Mouse (Mus musculus): ENCODE measurements around the gene Yap1. TPM values are rescaled to one million over a fixed set of nuclear protein-coding genes. Genes with fewer than 3 reads are reported as not detected.
A peak's percentile ranks its signal among the peaks of the same experiment; 100 is the strongest.

Yap1 gene
- polyA plus RNA-seq (2014; fragmentation: Nextera tagmentation; extraction: Ambion mirVana) = 11.8 and 12.4 TPM in 2 replicates

GRCm38 (mm10) chr9:8004370-8004991 lies at the start of gene Yap1:
Yap1 (minus strand) TSS chr9:8004596.
- Histone ChIP-seq H3K27me3 (replicated peaks; ENCODE audit: control insufficient read depth, insufficient read depth, low read length) (peaks cover 48% of the 10 kb centered on the region), H3K27ac (ENCODE audit: low read depth, low read length) (peak within 1 kb of the TSS; percentile 77), H3K36me3 (ENCODE audit: control insufficient read depth, insufficient read depth, low read length) (0 out of 2 replicates have a peak, but pooled peaks cover 3% of the 10 kb centered on the region), H3K4me3 (ENCODE audit: low read depth, low read length) (peak within 1 kb of the TSS; percentile 62), H3K9me3 (ENCODE audit: control insufficient read depth, low read length) (no peaks in the 10 kb centered on the region), H3K4me1 (replicated peaks; ENCODE audit: control insufficient read depth, insufficient read depth, low read length) (no peaks in the 10 kb centered on the region), H3K9ac (ENCODE audit: low read depth, low read length) (peak within 1 kb of the TSS; percentile 72), H3K4me2 (peak within 1 kb of the TSS; percentile 58)
- WGBS = under 1% methylated on average over 72 of the region's 79 CpGs
- peak; percentile 75 for DNase-seq (ENCODE audit: low spot score)
- ATAC-seq (replicated peaks; ENCODE audit: low FRiP score) = peak; percentile 70

GRCm38 (mm10) chr9:8043044-8043387 lies 38.6 kb upstream of the Yap1 start:
- Histone ChIP-seq H3K36me3 (ENCODE audit: control insufficient read depth, insufficient read depth, low read length) (no peaks in the 10 kb centered on the region), H3K4me2 (peak overlapping the region; percentile 77), H3K9ac (ENCODE audit: low read depth, low read length) (no peak overlapping the region; the same call in 1 of the 2 replicates), H3K4me3 (ENCODE audit: low read depth, low read length) (peak overlapping the region; percentile 76), H3K4me1 (replicated peaks; ENCODE audit: control insufficient read depth, insufficient read depth, low read length) (0 out of 2 replicates have a peak, but pooled peaks cover 3% of the 10 kb centered on the region), H3K9me3 (ENCODE audit: control insufficient read depth, low read length) (no peaks in the 10 kb centered on the region), H3K27me3 (replicated peaks; ENCODE audit: control insufficient read depth, insufficient read depth, low read length) (no peaks in the 10 kb centered on the region), H3K27ac (ENCODE audit: low read depth, low read length) (no peak overlapping the region)
- ATAC-seq (replicated peaks; ENCODE audit: low FRiP score) (peak; percentile 27), DNase-seq (ENCODE audit: low spot score) (no peak)
- 26% methylated on average over 5 of the region's 5 CpGs for WGBS

GRCm38 (mm10) chr9:8042338-8043043 lies 38.1 kb upstream of the Yap1 start, which contains the start of gene Cfap300:
Cfap300 (minus strand) TSS chr9:8042823.
- DNase-seq (ENCODE audit: low spot score) (peak; percentile 92), ATAC-seq (replicated peaks; ENCODE audit: low FRiP score) (peak; percentile 97)
- no peaks in the 10 kb centered on the region for H3K9me3 ChIP-seq (ENCODE audit: control insufficient read depth, low read length)
- H3K4me2 ChIP-seq = peak within 1 kb of the TSS; percentile 77
- H3K4me1 ChIP-seq (replicated peaks; ENCODE audit: control insufficient read depth, insufficient read depth, low read length) = 0 out of 2 replicates have a peak, but pooled peaks cover 3% of the 10 kb centered on the region
- peak within 1 kb of the TSS; percentile 76 for H3K4me3 ChIP-seq (ENCODE audit: low read depth, low read length)
- H3K27ac ChIP-seq (ENCODE audit: low read depth, low read length) = no peak within 1 kb of the TSS
- H3K27me3 ChIP-seq (replicated peaks; ENCODE audit: control insufficient read depth, insufficient read depth, low read length) = no peaks in the 10 kb centered on the region
- no peaks in the 10 kb centered on the region for H3K36me3 ChIP-seq (ENCODE audit: control insufficient read depth, insufficient read depth, low read length)
- H3K9ac ChIP-seq (ENCODE audit: low read depth, low read length) = peak within 1 kb of the TSS; percentile 67
- WGBS = under 1% methylated on average over 39 of the region's 39 CpGs

DNA sequence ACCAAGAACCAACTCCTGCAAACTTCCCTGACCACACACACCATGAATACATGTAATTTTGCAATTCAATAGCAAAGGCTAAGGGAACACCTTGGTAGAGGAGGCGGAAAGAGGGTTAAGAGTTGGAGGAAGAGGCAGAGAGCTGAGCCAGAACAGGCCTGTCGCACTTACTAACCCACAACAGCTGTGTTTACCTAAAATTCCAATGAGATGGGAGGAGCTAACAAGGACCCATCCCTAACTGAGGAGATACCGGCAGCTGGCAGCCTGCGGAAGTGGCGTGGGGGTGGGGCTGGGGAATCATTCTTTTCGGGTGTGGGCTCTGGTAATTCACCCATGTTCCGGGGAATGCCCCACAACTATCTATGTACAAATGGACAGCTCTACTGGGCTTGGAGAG lies 31.1 kb upstream of the Yap1 start:
- H3K4me3 ChIP-seq (ENCODE audit: low read depth, low read length) = no peak overlapping the region
- H3K27me3 ChIP-seq (replicated peaks; ENCODE audit: control insufficient read depth, insufficient read depth, low read length) = no peaks in the 10 kb centered on the region
- H3K4me1 ChIP-seq (replicated peaks; ENCODE audit: control insufficient read depth, insufficient read depth, low read length) = no peaks in the 10 kb centered on the region
- no peak overlapping the region for H3K27ac ChIP-seq (ENCODE audit: low read depth, low read length)
- H3K9ac ChIP-seq (ENCODE audit: low read depth, low read length) = no peak overlapping the region
- DNase-seq (ENCODE audit: low spot score) (no peak), ATAC-seq (replicated peaks; ENCODE audit: low FRiP score) (peak; percentile 46; the same call in 1 of the 2 replicates)
- H3K9me3 ChIP-seq (ENCODE audit: control insufficient read depth, low read length) = no peaks in the 10 kb centered on the region
- H3K36me3 ChIP-seq (ENCODE audit: control insufficient read depth, insufficient read depth, low read length) = no peaks in the 10 kb centered on the region
- WGBS = 18% methylated on average over 7 of the region's 7 CpGs
- no peak overlapping the region for H3K4me2 ChIP-seq

DNA sequence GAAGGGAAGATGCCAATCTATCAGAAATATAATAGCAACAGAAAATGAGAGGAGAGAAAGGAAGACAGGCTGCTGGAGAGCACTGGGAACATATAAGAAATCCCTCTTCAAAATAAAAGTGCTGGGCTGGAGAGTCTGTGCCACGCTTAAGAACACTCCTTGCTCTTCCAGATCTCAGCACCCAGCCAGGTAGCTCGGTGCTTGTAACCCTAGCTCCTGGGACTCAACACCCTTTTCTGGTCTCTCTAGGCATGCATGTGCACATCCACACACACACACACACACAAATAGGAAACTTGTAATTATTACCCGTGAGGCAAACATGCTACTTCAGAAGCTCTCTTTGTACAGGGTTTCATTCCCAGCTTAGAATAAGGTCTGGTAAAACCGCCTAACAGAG lies 30.7 kb upstream of the Yap1 start:
- Histone ChIP-seq H3K9me3 (ENCODE audit: control insufficient read depth, low read length) (no peaks in the 10 kb centered on the region), H3K4me3 (ENCODE audit: low read depth, low read length) (no peak overlapping the region), H3K27ac (ENCODE audit: low read depth, low read length) (no peak overlapping the region), H3K36me3 (ENCODE audit: control insufficient read depth, insufficient read depth, low read length) (no peaks in the 10 kb centered on the region), H3K4me1 (replicated peaks; ENCODE audit: control insufficient read depth, insufficient read depth, low read length) (no peaks in the 10 kb centered on the region), H3K27me3 (replicated peaks; ENCODE audit: control insufficient read depth, insufficient read depth, low read length) (no peaks in the 10 kb centered on the region), H3K4me2 (no peak overlapping the region), H3K9ac (ENCODE audit: low read depth, low read length) (no peak overlapping the region)
- DNase-seq (ENCODE audit: low spot score) = no peak
- 43% methylated on average over 4 of the region's 4 CpGs for WGBS
- ATAC-seq (replicated peaks; ENCODE audit: low FRiP score) = no peak

DNA sequence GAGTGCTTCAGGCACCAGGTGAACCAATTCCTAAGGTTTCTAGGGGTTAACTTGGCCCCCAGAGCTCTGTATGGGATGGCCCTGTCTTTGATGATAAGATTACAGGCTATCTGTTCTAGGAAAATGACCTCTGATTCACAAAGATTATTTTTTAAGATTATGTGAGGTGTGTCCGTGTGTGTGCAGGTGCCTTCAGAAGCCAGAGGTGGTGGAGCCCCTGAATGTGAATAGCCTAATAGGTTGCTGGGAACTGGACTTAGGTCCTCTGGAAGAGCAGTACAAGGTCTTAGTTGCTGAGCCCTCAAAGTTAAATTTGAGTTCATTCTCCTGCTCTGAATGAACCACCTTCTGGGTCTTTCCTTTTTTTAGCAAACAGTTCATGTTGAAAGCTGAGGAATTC lies 29.7 kb upstream of the Yap1 start:
- WGBS = 51% methylated on average over 1 of the region's 1 CpGs
- no peak for DNase-seq (ENCODE audit: low spot score)
- H3K4me2 ChIP-seq = no peak overlapping the region
- ATAC-seq (replicated peaks; ENCODE audit: low FRiP score) = no peak
- no peaks in the 10 kb centered on the region for H3K4me1 ChIP-seq (replicated peaks; ENCODE audit: control insufficient read depth, insufficient read depth, low read length)
- H3K27ac ChIP-seq (ENCODE audit: low read depth, low read length) = no peak overlapping the region
- H3K9me3 ChIP-seq (ENCODE audit: control insufficient read depth, low read length) = no peaks in the 10 kb centered on the region
- H3K36me3 ChIP-seq (ENCODE audit: control insufficient read depth, insufficient read depth, low read length) = no peaks in the 10 kb centered on the region
- H3K9ac ChIP-seq (ENCODE audit: low read depth, low read length) = no peak overlapping the region
- H3K4me3 ChIP-seq (ENCODE audit: low read depth, low read length) = no peak overlapping the region
- no peaks in the 10 kb centered on the region for H3K27me3 ChIP-seq (replicated peaks; ENCODE audit: control insufficient read depth, insufficient read depth, low read length)

DNA sequence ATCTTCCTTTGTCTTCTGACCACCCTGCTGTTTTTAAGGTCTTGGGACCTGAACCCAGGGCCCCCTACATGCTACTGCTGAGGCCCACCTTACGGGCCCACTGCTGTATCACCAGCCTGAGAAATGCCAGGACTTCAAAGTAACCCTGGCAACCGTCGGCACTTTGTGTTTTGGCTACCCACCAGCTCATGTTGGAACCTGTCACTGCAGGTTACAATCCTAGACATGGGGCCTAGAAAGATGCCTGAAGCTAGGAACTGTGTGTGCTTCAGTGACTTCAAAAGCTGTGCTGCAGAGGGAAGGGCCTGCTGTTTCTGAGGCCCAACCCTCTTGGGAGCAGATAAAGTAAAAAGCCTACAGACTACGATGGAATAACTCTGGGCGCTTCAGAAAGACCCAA lies 28.5 kb upstream of the Yap1 start:
- ATAC-seq (replicated peaks; ENCODE audit: low FRiP score) = no peak
- H3K4me1 ChIP-seq (replicated peaks; ENCODE audit: control insufficient read depth, insufficient read depth, low read length) = no peaks in the 10 kb centered on the region

DNA sequence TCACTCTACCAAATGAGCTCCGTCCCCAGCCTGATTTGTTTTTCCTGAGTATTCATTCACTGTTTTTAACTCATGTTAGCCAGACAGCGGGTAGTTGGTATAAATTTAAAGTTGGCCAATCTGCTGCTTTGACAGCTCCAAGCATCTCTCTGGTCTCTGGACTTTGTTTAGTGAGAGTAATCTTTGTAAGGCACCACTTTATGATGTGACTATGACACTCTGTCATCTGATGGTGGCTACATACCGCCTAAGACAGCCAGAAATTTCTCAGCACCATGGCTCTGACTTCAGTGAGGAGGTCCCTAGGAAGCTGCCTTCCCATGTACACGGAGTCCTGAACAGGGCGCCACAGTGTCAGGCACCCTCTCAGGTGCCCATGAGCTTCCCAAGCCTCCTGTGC lies 14.2 kb upstream of the Yap1 start:
- H3K27me3 ChIP-seq (replicated peaks; ENCODE audit: control insufficient read depth, insufficient read depth, low read length) = peaks cover 8% of the 10 kb centered on the region
- no peak overlapping the region for H3K9ac ChIP-seq (ENCODE audit: low read depth, low read length)
- H3K4me1 ChIP-seq (replicated peaks; ENCODE audit: control insufficient read depth, insufficient read depth, low read length) = no peaks in the 10 kb centered on the region
- H3K4me3 ChIP-seq (ENCODE audit: low read depth, low read length) = no peak overlapping the region
- no peak for ATAC-seq (replicated peaks; ENCODE audit: low FRiP score)
- no peak overlapping the region for H3K27ac ChIP-seq (ENCODE audit: low read depth, low read length)
- no peaks in the 10 kb centered on the region for H3K36me3 ChIP-seq (ENCODE audit: control insufficient read depth, insufficient read depth, low read length)
- WGBS = 72% methylated on average over 5 of the region's 5 CpGs
- H3K9me3 ChIP-seq (ENCODE audit: control insufficient read depth, low read length) = no peaks in the 10 kb centered on the region
- DNase-seq (ENCODE audit: low spot score) = no peak
- H3K4me2 ChIP-seq = no peak overlapping the region

More for the DNA sequence above, 28.5 kb upstream of the Yap1 start:
- Histone ChIP-seq H3K36me3 (ENCODE audit: control insufficient read depth, insufficient read depth, low read length) (no peaks in the 10 kb centered on the region), H3K4me2 (no peak overlapping the region), H3K4me3 (ENCODE audit: low read depth, low read length) (no peak overlapping the region), H3K9me3 (ENCODE audit: control insufficient read depth, low read length) (no peaks in the 10 kb centered on the region), H3K9ac (ENCODE audit: low read depth, low read length) (no peak overlapping the region), H3K27ac (ENCODE audit: low read depth, low read length) (no peak overlapping the region), H3K27me3 (replicated peaks; ENCODE audit: control insufficient read depth, insufficient read depth, low read length) (no peaks in the 10 kb centered on the region)
- 80% methylated on average over 5 of the region's 5 CpGs for WGBS
- no peak for DNase-seq (ENCODE audit: low spot score)
